Mouse (Mus musculus) right cerebral cortex, postnatal 14 days (tissue): ENCODE measurements at regions not wholly inside any gene's neighbourhood (a gene's known extent, or its start where the extent isn't known, plus 50 kb on each side); places are given as distances from the start of the nearest gene placed in this dataset.
A peak's percentile ranks its signal among the peaks of the same experiment; 100 is the strongest.

Experiments
- DNase-seq: peaks from one replicate; pipeline ENCODE4 v3.0.0; 2022

GRCm38 (mm10) chr17:63802846-63803245 is 60.0 kb upstream of the Fer start:
- no peak for DNase-seq

GRCm38 (mm10) chr17:63803599-63803998 is 59.3 kb upstream of the Fer start:
- peak; percentile 77 for DNase-seq

GRCm38 (mm10) chr17:63804416-63804815 is 58.4 kb upstream of the Fer start:
- no peak for DNase-seq

GRCm38 (mm10) chr17:63806360-63806759 is 56.5 kb upstream of the Fer start:
- DNase-seq, result no peak

- no peak for DNase-seq
These were observed 55.2 kb upstream of the Fer start for GRCm38 (mm10) chr17:63807590-63808228.

- no peak for DNase-seq
These were observed 54.1 kb upstream of the Fer start for GRCm38 (mm10) chr17:63808756-63809155.

GRCm38 (mm10) chr17:63811246-63811785 is 51.5 kb upstream of the Fer start:
- no peak for DNase-seq

GRCm38 (mm10) chr17:63812586-63812985 is 50.3 kb upstream of the Fer start:
- DNase-seq, result no peak
